Mouse (Mus musculus): Measurements from ENCODE around the gene Cdc37. TPM values are rescaled to one million over a fixed set of nuclear protein-coding genes. Genes with fewer than 3 reads are reported as not detected.

Cdc37 gene
- polyA plus RNA-seq, 1 experiment from 2014 or later, result 300 TPM

DNA sequence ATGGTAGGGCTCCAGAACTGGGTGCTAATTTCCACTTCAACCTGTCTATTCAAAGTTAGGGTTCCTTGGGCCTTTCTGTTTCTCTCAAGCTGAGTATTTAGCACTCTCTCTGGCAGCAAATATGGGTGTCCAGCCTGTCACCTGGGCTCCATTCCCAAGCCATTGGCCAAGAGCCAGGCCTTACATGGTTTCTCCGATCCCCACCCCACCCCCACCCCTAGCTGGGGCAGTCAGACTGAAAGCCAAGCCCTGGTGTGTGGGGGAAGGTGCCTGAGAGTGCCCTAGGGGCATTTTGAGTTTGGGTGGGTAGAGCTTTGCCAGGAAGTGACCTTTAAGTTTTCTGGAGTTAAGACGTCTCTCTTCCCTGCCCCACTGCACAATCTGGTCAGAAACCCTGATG is 35.0 kb upstream of the Cdc37 start:
- H3K9me3 ChIP-seq (replicated peaks), result no peaks in the 10 kb centered on the region
- H3K36me3 ChIP-seq, result no peaks in the 10 kb centered on the region
- H3K4me3 ChIP-seq (replicated peaks), result no peak overlapping the region
- WGBS, result 33% methylated on average over 2 of the region's 2 CpGs
- no peak overlapping the region for H3K27ac ChIP-seq (replicated peaks)
- H3K4me1 ChIP-seq, result peaks cover 32% of the 10 kb centered on the region
- H3K27me3 ChIP-seq, result peaks cover 15% of the 10 kb centered on the region
- no peak for ATAC-seq (ENCODE audit: insufficient number of reproducible peaks, low FRiP score, low TSS enrichment, low read depth)
- no peak overlapping the region for H3K9ac ChIP-seq
- peak overlapping the region; percentile 53; the same call in 1 of the 2 replicates for H3K4me2 ChIP-seq (replicated peaks)

DNA sequence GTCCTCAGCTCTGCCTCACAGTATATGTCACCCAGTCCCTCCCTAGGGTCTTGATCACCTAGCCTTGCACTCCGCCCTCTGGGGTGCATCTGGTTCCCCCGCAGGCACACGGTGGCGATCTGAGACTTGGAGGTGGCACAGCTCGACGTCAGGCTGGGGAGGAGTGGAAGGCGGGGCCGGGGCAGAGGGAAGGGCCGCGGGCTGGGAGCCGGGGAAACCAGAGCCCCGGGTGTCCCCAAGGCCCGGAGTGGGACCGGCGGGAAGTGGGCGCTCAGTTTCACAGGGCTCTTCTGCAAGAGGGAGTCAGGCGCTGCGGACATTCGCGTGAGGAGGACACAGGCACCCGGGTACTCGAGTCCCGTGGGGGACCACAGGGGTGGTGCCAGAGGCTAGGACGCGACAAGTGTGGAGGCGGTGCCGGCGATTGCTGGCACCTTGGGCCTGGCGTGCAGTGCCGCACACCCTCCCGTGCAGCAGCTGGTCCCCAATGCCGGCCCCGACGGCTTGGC is 34.2 kb upstream of the Cdc37 start:
- Histone ChIP-seq H3K27me3 (peaks cover 15% of the 10 kb centered on the region), H3K4me3 (replicated peaks) (peak overlapping the region; percentile 36), H3K9me3 (replicated peaks) (no peaks in the 10 kb centered on the region), H3K4me1 (peaks cover 32% of the 10 kb centered on the region), H3K27ac (replicated peaks) (no peak overlapping the region), H3K4me2 (replicated peaks) (peak overlapping the region; percentile 53), H3K9ac (0 out of 2 replicates have a peak overlapping the region, but pooled peaks have one; percentile 2), H3K36me3 (no peaks in the 10 kb centered on the region)
- 6% methylated on average over 34 of the region's 34 CpGs for WGBS
- ATAC-seq (ENCODE audit: insufficient number of reproducible peaks, low FRiP score, low TSS enrichment, low read depth), result no peak

DNA sequence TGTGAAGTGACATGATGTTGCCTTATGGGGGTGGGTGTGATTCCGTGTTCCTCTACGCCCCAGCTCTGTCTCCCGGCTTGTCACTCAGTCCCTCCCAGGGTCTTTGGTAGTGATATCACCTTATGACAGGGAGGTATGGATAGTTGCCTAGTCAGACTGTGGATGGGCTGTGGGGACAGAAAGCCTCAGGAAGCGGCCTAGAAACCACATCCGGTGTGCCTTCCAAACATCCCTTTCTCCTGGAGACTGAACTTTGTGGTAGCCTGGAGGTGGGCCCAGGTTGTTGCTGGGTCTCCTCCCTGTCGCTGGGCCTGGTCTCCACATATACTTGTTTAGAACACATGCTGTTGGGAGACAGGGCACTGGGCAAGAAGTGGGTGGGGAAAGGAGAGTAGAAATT is 33.6 kb upstream of the Cdc37 start:
- H3K4me2 ChIP-seq (replicated peaks), result no peak overlapping the region
- no peaks in the 10 kb centered on the region for H3K9me3 ChIP-seq (replicated peaks)
- H3K9ac ChIP-seq, result no peak overlapping the region
- peaks cover 32% of the 10 kb centered on the region for H3K4me1 ChIP-seq
- peaks cover 15% of the 10 kb centered on the region for H3K27me3 ChIP-seq
- H3K27ac ChIP-seq (replicated peaks), result no peak overlapping the region
- H3K4me3 ChIP-seq (replicated peaks), result 0 out of 2 replicates have a peak overlapping the region, but pooled peaks have one; percentile 36
- H3K36me3 ChIP-seq, result no peaks in the 10 kb centered on the region
- no peak for ATAC-seq (ENCODE audit: insufficient number of reproducible peaks, low FRiP score, low TSS enrichment, low read depth)
- WGBS, result 80% methylated on average over 6 of the region's 6 CpGs

DNA sequence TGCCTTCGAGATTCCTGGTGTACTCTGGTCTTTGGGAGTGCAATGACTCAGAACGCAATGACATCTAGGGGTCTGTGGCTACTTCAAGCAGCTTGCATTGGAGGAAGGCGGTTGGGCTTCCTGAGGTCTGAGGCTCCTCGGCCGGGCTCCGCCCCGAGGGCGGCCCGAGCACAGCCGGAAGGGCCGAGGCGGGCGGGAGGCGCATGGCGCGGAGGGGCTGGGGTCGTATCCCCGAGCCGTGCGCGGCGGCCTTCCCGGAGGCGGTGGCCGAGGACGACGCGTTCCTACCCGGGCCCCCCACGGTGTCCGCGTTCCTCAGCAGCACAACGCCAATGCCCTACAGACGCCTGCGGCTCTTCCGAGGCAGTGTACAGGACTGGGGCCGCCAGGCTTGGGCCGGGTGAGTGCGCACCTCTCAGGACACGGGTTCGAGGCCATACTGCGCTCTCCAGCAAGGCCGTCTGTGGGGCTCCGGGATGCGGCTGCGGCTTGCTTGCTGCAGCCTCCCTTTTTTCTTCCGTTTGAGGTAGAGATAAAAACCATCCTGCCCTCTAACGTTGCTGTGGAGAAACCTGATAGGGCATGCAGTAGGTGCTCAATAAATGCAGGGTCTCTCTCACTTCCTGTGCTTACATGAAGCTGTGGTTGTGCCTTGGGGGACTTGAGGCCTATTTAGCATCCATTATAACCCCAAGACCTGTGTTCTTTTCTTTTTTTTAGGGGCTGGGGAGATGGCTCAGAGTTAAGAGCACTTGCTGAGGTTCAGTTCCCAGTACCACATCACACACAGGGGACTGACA is 31.8 kb upstream of the Cdc37 start:
- Histone ChIP-seq H3K27me3 (peaks cover 15% of the 10 kb centered on the region), H3K36me3 (no peaks in the 10 kb centered on the region), H3K4me3 (replicated peaks) (peak overlapping the region; percentile 36), H3K4me1 (peaks cover 32% of the 10 kb centered on the region), H3K9me3 (replicated peaks) (no peaks in the 10 kb centered on the region), H3K9ac (peak overlapping the region; percentile 13), H3K4me2 (replicated peaks) (peak overlapping the region; percentile 48), H3K27ac (replicated peaks) (no peak overlapping the region)
- ATAC-seq (ENCODE audit: insufficient number of reproducible peaks, low FRiP score, low TSS enrichment, low read depth), result no peak
- 8% methylated on average over 48 of the region's 48 CpGs for WGBS

DNA sequence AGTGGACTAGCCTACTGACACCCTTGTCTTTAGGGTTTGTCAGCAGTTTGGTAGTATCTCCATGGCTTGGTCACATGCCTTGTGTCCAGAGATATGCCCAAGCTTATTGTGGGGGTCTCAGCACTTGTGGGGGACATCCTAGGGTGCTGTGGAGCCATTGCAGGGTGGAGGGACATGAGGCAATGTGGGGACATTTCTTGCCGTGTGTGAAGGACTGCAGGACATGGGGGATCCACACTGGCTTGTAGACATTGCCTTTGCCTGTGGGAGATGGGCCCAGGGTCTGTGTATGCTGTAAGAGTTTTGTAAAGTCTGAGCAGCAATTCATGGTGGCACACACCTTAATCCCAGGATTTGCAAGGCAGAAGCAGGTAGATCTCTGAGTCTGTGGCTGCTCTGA is 31.1 kb upstream of the Cdc37 start:
- H3K4me3 ChIP-seq (replicated peaks), result no peak overlapping the region
- H3K9me3 ChIP-seq (replicated peaks), result no peaks in the 10 kb centered on the region
- no peaks in the 10 kb centered on the region for H3K36me3 ChIP-seq
- peaks cover 15% of the 10 kb centered on the region for H3K27me3 ChIP-seq
- H3K9ac ChIP-seq, result no peak overlapping the region
- peaks cover 32% of the 10 kb centered on the region for H3K4me1 ChIP-seq
- H3K27ac ChIP-seq (replicated peaks), result no peak overlapping the region
- H3K4me2 ChIP-seq (replicated peaks), result no peak overlapping the region
- 56% methylated on average over 1 of the region's 1 CpGs for WGBS
- ATAC-seq (ENCODE audit: insufficient number of reproducible peaks, low FRiP score, low TSS enrichment, low read depth), result no peak

DNA sequence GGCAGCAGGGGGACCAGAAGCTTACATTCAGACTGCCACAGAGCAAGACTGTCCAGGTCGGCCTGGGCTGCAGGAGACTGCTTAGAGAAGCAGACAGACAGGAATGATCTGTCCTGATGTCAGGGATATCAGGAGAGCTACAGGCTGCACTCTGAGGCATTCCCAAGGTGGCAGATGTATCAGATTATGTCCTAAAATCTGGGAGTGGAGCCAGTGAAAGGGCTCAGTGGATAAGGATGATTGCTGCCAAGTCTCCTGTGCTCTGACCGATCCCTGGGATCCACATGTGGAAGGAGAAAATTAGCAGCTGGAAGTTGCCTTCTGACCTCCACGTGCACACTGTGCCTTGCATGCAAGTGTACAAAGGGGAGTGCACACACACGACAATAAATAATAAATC is 30.6 kb upstream of the Cdc37 start:
- Histone ChIP-seq H3K27me3 (peaks cover 15% of the 10 kb centered on the region), H3K4me3 (replicated peaks) (no peak overlapping the region), H3K9ac (no peak overlapping the region), H3K36me3 (no peaks in the 10 kb centered on the region), H3K9me3 (replicated peaks) (no peaks in the 10 kb centered on the region), H3K27ac (replicated peaks) (no peak overlapping the region), H3K4me2 (replicated peaks) (no peak overlapping the region), H3K4me1 (peaks cover 32% of the 10 kb centered on the region)
- ATAC-seq (ENCODE audit: insufficient number of reproducible peaks, low FRiP score, low TSS enrichment, low read depth), result no peak
- WGBS, result 45% methylated on average over 4 of the region's 4 CpGs

- H3K36me3 ChIP-seq, result no peaks in the 10 kb centered on the region
- ATAC-seq (ENCODE audit: insufficient number of reproducible peaks, low FRiP score, low TSS enrichment, low read depth), result no peak
- peaks cover 17% of the 10 kb centered on the region for H3K4me1 ChIP-seq
- 61% methylated on average over 6 of the region's 6 CpGs for WGBS
- no peak overlapping the region for H3K4me2 ChIP-seq (replicated peaks)
- H3K27me3 ChIP-seq, result peaks cover under 1% of the 10 kb centered on the region
- H3K4me3 ChIP-seq (replicated peaks), result no peak overlapping the region
- H3K27ac ChIP-seq (replicated peaks), result no peak overlapping the region
- H3K9ac ChIP-seq, result no peak overlapping the region
- no peaks in the 10 kb centered on the region for H3K9me3 ChIP-seq (replicated peaks)
These were observed 22.6 kb upstream of the Cdc37 start for GRCm38 (mm10) chr9:21172364-21172763.

GRCm38 (mm10) chr9:21169157-21169556 is 19.4 kb upstream of the Cdc37 start:
- no peak overlapping the region for H3K9ac ChIP-seq
- 15% methylated on average over 1 of the region's 1 CpGs for WGBS
- peaks cover 32% of the 10 kb centered on the region for H3K27me3 ChIP-seq
- H3K36me3 ChIP-seq, result no peaks in the 10 kb centered on the region
- no peaks in the 10 kb centered on the region for H3K9me3 ChIP-seq (replicated peaks)
- no peak overlapping the region for H3K27ac ChIP-seq (replicated peaks)
- H3K4me3 ChIP-seq (replicated peaks), result no peak overlapping the region
- H3K4me2 ChIP-seq (replicated peaks), result no peak overlapping the region
- peaks cover 48% of the 10 kb centered on the region for H3K4me1 ChIP-seq
- no peak for ATAC-seq (ENCODE audit: insufficient number of reproducible peaks, low FRiP score, low TSS enrichment, low read depth)

DNA sequence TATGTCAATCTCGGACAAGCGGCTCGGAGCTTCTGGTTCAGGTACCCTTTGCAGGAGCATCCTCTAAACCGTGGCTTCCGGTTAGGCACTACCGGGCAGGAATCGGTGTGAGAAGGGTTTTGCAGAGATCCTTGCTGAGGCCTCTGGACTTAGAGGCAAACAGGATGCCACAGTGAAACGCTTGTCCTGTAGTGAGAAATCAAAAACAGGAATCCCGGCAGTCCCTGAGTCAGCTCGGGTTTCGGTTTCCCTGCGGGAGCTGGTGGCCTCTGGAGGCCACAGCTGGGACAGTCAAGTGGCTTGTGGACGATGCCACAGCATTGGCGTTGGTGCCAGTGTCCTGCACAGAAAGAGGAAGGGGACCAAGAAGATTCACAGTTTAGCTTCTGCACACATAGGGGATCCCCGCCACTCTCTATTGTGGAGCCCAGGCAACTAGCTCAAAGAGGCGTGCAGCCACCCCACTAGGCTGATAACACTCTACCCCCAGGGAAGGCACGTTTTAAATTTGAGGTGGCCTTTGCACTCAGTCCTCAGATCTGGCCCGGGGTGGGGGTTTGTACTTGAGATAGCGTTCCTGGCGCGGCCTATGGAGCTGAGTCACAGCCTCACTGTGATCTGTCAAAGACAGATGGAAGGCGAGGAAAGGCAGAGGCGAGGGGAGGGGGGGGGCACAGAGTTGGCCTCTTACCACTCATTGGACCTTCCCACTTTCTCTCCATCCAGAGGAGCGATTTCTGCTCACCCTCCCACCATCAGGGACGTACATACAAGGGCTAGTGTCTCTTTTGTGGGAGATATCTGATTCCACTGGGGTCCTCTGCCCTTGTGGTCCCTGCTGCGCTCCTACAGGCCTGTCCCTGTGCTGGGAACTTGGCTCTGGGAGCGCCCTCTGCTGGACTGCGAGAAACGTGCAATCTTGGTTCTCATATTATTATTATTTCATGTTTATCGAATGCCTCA is 18.7 kb upstream of the Cdc37 start:
- Histone ChIP-seq H3K9ac (peak overlapping the region; percentile 18; the same call in 1 of the 2 replicates), H3K4me1 (peaks cover 52% of the 10 kb centered on the region)
- ATAC-seq (ENCODE audit: insufficient number of reproducible peaks, low FRiP score, low TSS enrichment, low read depth), result no peak

DNA sequence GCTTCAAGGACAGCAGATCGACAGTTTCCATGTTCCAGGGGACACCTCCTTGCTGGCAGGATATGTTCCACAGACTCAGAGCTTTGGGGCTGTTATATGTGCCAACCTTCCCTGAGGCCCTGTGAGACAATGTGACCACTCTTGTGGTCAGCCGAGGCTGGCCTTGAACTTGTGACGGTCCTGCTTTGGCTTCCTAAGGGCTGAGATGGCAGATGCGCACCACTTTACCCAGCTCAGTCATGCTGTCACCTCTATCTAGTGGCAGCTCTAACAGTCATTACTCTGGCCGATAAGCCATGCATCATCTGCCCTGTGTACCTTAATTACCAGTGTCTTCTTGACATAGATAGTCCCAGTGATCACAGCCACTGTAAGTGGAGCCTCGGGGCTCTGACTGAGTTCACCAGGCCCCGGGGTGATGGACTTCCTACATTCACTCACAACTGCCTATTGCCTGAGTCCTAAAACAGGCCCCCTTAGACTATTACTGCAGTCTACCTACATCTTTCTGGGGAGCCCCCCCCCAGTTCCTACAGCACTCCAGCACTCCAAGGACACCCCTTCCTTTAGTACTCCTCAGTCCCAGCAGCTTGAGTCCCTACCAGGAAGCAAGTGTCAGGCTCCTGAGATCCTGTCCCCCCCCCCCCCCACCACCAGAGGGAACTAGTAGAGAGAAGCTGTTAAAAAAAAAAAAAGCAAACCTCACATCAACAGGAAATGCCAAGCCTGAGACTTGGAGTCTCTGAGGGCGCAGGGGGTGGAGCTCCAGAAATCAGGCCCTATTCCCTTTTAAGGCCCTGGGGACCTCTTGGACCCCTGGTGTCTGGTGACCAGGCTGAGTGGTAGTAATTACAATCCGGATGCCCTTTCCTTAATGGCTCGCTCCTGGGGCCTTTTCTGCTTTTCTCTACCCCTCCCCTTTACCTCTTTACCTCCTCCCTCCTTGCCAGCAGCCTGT is 17.6 kb upstream of the Cdc37 start:
- Histone ChIP-seq H3K9me3 (replicated peaks) (no peaks in the 10 kb centered on the region), H3K4me3 (replicated peaks) (peak overlapping the region; percentile 26), H3K36me3 (no peaks in the 10 kb centered on the region), H3K27me3 (peaks cover 46% of the 10 kb centered on the region), H3K9ac (peak overlapping the region; percentile 18; the same call in 1 of the 2 replicates), H3K4me1 (peaks cover 52% of the 10 kb centered on the region), H3K4me2 (replicated peaks) (peak overlapping the region; percentile 40), H3K27ac (replicated peaks) (peak overlapping the region; percentile 80)
- WGBS, result 39% methylated on average over 10 of the region's 10 CpGs
- ATAC-seq (ENCODE audit: insufficient number of reproducible peaks, low FRiP score, low TSS enrichment, low read depth), result no peak

More for the DNA sequence above, 18.7 kb upstream of the Cdc37 start:
- Histone ChIP-seq H3K4me3 (replicated peaks) (peak overlapping the region; percentile 26), H3K27me3 (peaks cover 39% of the 10 kb centered on the region), H3K27ac (replicated peaks) (peak overlapping the region; percentile 80), H3K9me3 (replicated peaks) (no peaks in the 10 kb centered on the region), H3K36me3 (no peaks in the 10 kb centered on the region), H3K4me2 (replicated peaks) (peak overlapping the region; percentile 40)
- 7% methylated on average over 30 of the region's 30 CpGs for WGBS
